In the genomic region with DNA sequence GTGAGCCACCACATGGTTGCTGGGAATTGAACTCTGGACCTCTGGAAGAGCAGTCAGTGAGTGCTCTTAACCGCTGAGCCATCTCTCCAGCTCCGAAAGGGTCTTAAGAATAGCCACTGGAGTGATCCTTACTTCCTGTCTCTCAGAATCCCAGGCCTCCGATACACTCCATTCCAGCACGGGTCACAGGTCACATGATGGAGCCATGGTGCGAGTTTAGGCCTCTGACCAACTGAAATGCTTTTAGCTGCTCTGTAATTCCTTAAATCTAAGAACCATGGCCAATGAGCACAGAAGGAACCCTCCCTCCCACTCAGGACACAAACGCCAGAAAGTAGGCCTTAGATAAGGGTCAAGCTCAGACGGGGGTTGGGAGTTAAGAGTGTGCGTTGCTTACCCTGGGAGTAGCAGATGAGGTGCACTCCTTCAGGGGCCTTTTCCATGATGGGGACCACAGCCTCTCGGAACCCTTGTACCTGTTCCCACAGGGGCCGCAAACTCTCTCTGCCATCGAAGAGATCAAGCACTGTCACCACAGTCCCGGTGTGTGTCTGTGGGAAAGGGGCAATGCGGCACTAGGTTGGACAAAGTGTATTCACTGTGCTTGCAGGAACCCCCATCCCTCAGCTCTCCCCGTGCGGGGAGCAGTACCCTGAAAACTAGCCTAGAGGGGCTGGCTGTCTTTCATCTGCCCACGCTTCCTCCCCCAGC, we compare ENCODE assay signal across 8 mouse cellular contexts. TPM values are rescaled to one million over a fixed set of nuclear protein-coding genes. Genes with fewer than 3 reads are reported as not detected.
DNase-seq lines count a peak whose midpoint lies in the region; ATAC-seq and TF ChIP-seq lines count a peak whose summit lies in the region.

No protein-coding gene starts in this region.

- peak overlapping the region; percentile 69 for H3K4me3 ChIP-seq in lung, embryonic 14.5 days (ENCODE audit: low read depth, low read length)
- H3K4me3 ChIP-seq in erythroblast, embryonic 14.5 days (replicated peaks) = peak overlapping the region; percentile 72
- peak overlapping the region; percentile 84 for H3K4me3 ChIP-seq in kidney, embryonic 16.5 days (ENCODE audit: low read length)
- H3K4me3 ChIP-seq in neural tube, embryonic 14.5 days (ENCODE audit: low read depth, low read length) = peak overlapping the region; percentile 65

- H3K4me2 ChIP-seq in lung, embryonic 14.5 days = peak overlapping the region; percentile 92
- peak overlapping the region; percentile 87 for H3K4me2 ChIP-seq in kidney, embryonic 16.5 days (replicated peaks; ENCODE audit: low read depth, low read length)
- H3K4me2 ChIP-seq in neural tube, embryonic 14.5 days (ENCODE audit: low read depth, low read length) = peak overlapping the region; percentile 86

- peaks cover 24% of the 10 kb centered on the region for H3K27me3 ChIP-seq in lung, embryonic 14.5 days (ENCODE audit: insufficient read depth, low read length)
- H3K27me3 ChIP-seq in erythroblast, embryonic 14.5 days (ENCODE audit: control insufficient read depth) = peaks cover 49% of the 10 kb centered on the region
- peaks cover 17% of the 10 kb centered on the region for H3K27me3 ChIP-seq in kidney, embryonic 16.5 days (ENCODE audit: insufficient read depth, low read length)
- peaks cover 5% of the 10 kb centered on the region; the same call in 1 of the 2 replicates for H3K27me3 ChIP-seq in neural tube, embryonic 14.5 days (ENCODE audit: control insufficient read depth, insufficient read depth, low read length)

- H3K4me1 ChIP-seq in lung, embryonic 14.5 days (ENCODE audit: insufficient read depth) = peaks cover 16% of the 10 kb centered on the region; the same call in 1 of the 2 replicates
- peaks cover 40% of the 10 kb centered on the region for H3K4me1 ChIP-seq in erythroblast, embryonic 14.5 days (ENCODE audit: control insufficient read depth)
- peaks cover 45% of the 10 kb centered on the region for H3K4me1 ChIP-seq in kidney, embryonic 16.5 days (ENCODE audit: insufficient read depth, low read length)
- peaks cover 33% of the 10 kb centered on the region for H3K4me1 ChIP-seq in neural tube, embryonic 14.5 days (ENCODE audit: control insufficient read depth, insufficient read depth, low read length)

- H3K9ac ChIP-seq in lung, embryonic 14.5 days = peak overlapping the region; percentile 73
- H3K9ac ChIP-seq in kidney, embryonic 16.5 days (replicated peaks; ENCODE audit: low read length) = peak overlapping the region; percentile 87
- peak overlapping the region; percentile 56 for H3K9ac ChIP-seq in neural tube, embryonic 14.5 days (replicated peaks; ENCODE audit: low read depth, low read length)

- peak overlapping the region; percentile 76; the same call in 1 of the 2 replicates for H3K27ac ChIP-seq in lung, embryonic 14.5 days (ENCODE audit: low read depth)
- H3K27ac ChIP-seq in kidney, embryonic 16.5 days (ENCODE audit: low read length) = peak overlapping the region; percentile 98
- peak overlapping the region; percentile 91; the same call in 1 of the 2 replicates for H3K27ac ChIP-seq in neural tube, embryonic 14.5 days (ENCODE audit: low read depth, low read length)

- H3K9me3 ChIP-seq in lung, embryonic 14.5 days (ENCODE audit: low read depth, low read length) = no peaks in the 10 kb centered on the region
- peaks cover 3% of the 10 kb centered on the region; the same call in 1 of the 2 replicates for H3K9me3 ChIP-seq in erythroblast, embryonic 14.5 days (ENCODE audit: control insufficient read depth, low read length)
- no peaks in the 10 kb centered on the region for H3K9me3 ChIP-seq in kidney, embryonic 16.5 days (ENCODE audit: low read length)
- no peaks in the 10 kb centered on the region for H3K9me3 ChIP-seq in neural tube, embryonic 14.5 days (ENCODE audit: control insufficient read depth, low read length)

- ATAC-seq in lung, embryonic 14.5 days (ENCODE audit: insufficient read depth) = no peak
- ATAC-seq in kidney, embryonic 16.5 days (ENCODE audit: low FRiP score, low TSS enrichment) = peak; percentile 0; the same call in 1 of the 2 replicates
- no peak for ATAC-seq in neural tube, embryonic 14.5 days (ENCODE audit: low read depth)

- no peak for TF ChIP-seq CTCF in lung, embryonic 14.5 days (IDR thresholded peaks at IDR 0.05; ENCODE audit: low read depth)

- 44% methylated on average over 16 of the region's 16 CpGs for whole genome bisulfite sequencing in lung, embryonic 14.5 days
- WGBS in kidney, embryonic 16.5 days = 46% methylated on average over 16 of the region's 16 CpGs
- 52% methylated on average over 16 of the region's 16 CpGs for whole genome bisulfite sequencing in neural tube, embryonic 14.5 days

- H3K36me3 ChIP-seq in lung, embryonic 14.5 days (ENCODE audit: insufficient read depth) = peaks cover 12% of the 10 kb centered on the region; the same call in 1 of the 2 replicates
- H3K36me3 ChIP-seq in erythroblast, embryonic 14.5 days (ENCODE audit: control insufficient read depth) = peaks cover 10% of the 10 kb centered on the region
- peaks cover 24% of the 10 kb centered on the region for H3K36me3 ChIP-seq in kidney, embryonic 16.5 days (ENCODE audit: insufficient read depth, low read length)
- H3K36me3 ChIP-seq in neural tube, embryonic 14.5 days (ENCODE audit: control insufficient read depth, insufficient read depth, low read length) = peaks cover 2% of the 10 kb centered on the region; the same call in 1 of the 2 replicates

- DNase-seq in lung, embryonic 14.5 days = no peak
- no peak for DNase-seq in lung, adult 18-20 months
- no peak for DNase-seq in embryo, embryonic 9.5 days (ENCODE audit: extremely low spot score)
- DNase-seq in adrenal gland, postnatal 4 days (ENCODE audit: low spot score in 2 of 2) = no peak
- no peak for DNase-seq in left cerebral cortex, adult 18-20 months (ENCODE audit: low spot score in 2 of 2)

RNA-seq across cellular contexts. Expression of a gene that starts 2.1 kb away (rescaled TPM):
- polyA plus RNA-seq in lung, embryonic 14.5 days (2014; fragmentation: Nextera tagmentation; extraction: Ambion mirVana) = 24.5 and 25.6 TPM in 2 replicates
- polyA plus RNA-seq in erythroblast, embryonic 14.5 days (2012) = 1.4 and 1.7 TPM in 2 replicates
- polyA plus RNA-seq in kidney, embryonic 16.5 days (2015; fragmentation: Nextera tagmentation; extraction: Ambion mirVana) = 47.3 and 53.7 TPM in 2 replicates
- polyA plus RNA-seq in neural tube, embryonic 14.5 days (2014; fragmentation: Nextera tagmentation; extraction: Ambion mirVana) = 21.9 and 25.4 TPM in 2 replicates
- 10 to 100 TPM; 52.6 to 62.3 TPM for total RNA-seq in adrenal gland, postnatal 4 days (2021)
- 10 to 100 TPM; 43.6 to 47.2 TPM for total RNA-seq in left cerebral cortex, adult 18-20 months (2021)

RNA-seq across cellular contexts. Expression of a gene that starts 3.1 kb away (rescaled TPM):
- polyA plus RNA-seq in lung, embryonic 14.5 days (2014; fragmentation: Nextera tagmentation; extraction: Ambion mirVana) = 0.14 TPM in 1 of 2 replicates, not detected in the other
- not detected in 2 replicates for polyA plus RNA-seq in erythroblast, embryonic 14.5 days (2012)
- 0.23 and 0.29 TPM in 2 replicates for polyA plus RNA-seq in kidney, embryonic 16.5 days (2015; fragmentation: Nextera tagmentation; extraction: Ambion mirVana)
- polyA plus RNA-seq in neural tube, embryonic 14.5 days (2014; fragmentation: Nextera tagmentation; extraction: Ambion mirVana) = 6.7 and 9.3 TPM in 2 replicates
- total RNA-seq in adrenal gland, postnatal 4 days (2021) = 10 to 100 TPM; 10.7 to 11.5 TPM
- 100 to 1,000 TPM; 131 to 147 TPM for total RNA-seq in left cerebral cortex, adult 18-20 months (2021)

RNA-seq across cellular contexts. Expression of a gene that starts 10.4 kb away (rescaled TPM):
- 1.5 and 2.1 TPM in 2 replicates for polyA plus RNA-seq in lung, embryonic 14.5 days (2014; fragmentation: Nextera tagmentation; extraction: Ambion mirVana)
- 0.03 and 0.05 TPM in 2 replicates for polyA plus RNA-seq in erythroblast, embryonic 14.5 days (2012)
- polyA plus RNA-seq in kidney, embryonic 16.5 days (2015; fragmentation: Nextera tagmentation; extraction: Ambion mirVana) = 4.0 and 6.0 TPM in 2 replicates
- 6.0 and 18.2 TPM in 2 replicates for polyA plus RNA-seq in neural tube, embryonic 14.5 days (2014; fragmentation: Nextera tagmentation; extraction: Ambion mirVana)
- 10 to 100 TPM; 10.8 to 14.2 TPM for total RNA-seq in adrenal gland, postnatal 4 days (2021)
- 1 to 10 TPM; 3.2 to 3.4 TPM for total RNA-seq in left cerebral cortex, adult 18-20 months (2021)

RNA-seq across cellular contexts. Expression of a gene that starts 18.3 kb away (rescaled TPM):
- polyA plus RNA-seq in lung, embryonic 14.5 days (2014; fragmentation: Nextera tagmentation; extraction: Ambion mirVana) = 9.7 and 11.1 TPM in 2 replicates
- 0.48 and 0.56 TPM in 2 replicates for polyA plus RNA-seq in erythroblast, embryonic 14.5 days (2012)
- 17.5 and 17.7 TPM in 2 replicates for polyA plus RNA-seq in kidney, embryonic 16.5 days (2015; fragmentation: Nextera tagmentation; extraction: Ambion mirVana)
- 11.5 and 14.8 TPM in 2 replicates for polyA plus RNA-seq in neural tube, embryonic 14.5 days (2014; fragmentation: Nextera tagmentation; extraction: Ambion mirVana)
- total RNA-seq in adrenal gland, postnatal 4 days (2021) = 10 to 100 TPM; 13.2 to 16.3 TPM
- 10 to 100 TPM; 11.4 to 14.3 TPM for total RNA-seq in left cerebral cortex, adult 18-20 months (2021)

RNA-seq across cellular contexts. Expression of a gene that starts 20.7 kb away (rescaled TPM):
- 66.5 and 74.8 TPM in 2 replicates for polyA plus RNA-seq in lung, embryonic 14.5 days (2014; fragmentation: Nextera tagmentation; extraction: Ambion mirVana)
- 7.7 and 7.8 TPM in 2 replicates for polyA plus RNA-seq in erythroblast, embryonic 14.5 days (2012)
- polyA plus RNA-seq in kidney, embryonic 16.5 days (2015; fragmentation: Nextera tagmentation; extraction: Ambion mirVana) = 103 and 106 TPM in 2 replicates
- polyA plus RNA-seq in neural tube, embryonic 14.5 days (2014; fragmentation: Nextera tagmentation; extraction: Ambion mirVana) = 71.8 and 92.5 TPM in 2 replicates
- 10 to 100 TPM; 48.1 to 52.3 TPM for total RNA-seq in adrenal gland, postnatal 4 days (2021)
- 10 to 100 TPM; 60.1 to 63.2 TPM for total RNA-seq in left cerebral cortex, adult 18-20 months (2021)
